Mouse (Mus musculus): ENCODE data around the gene Hpse2.

Hpse2 gene

DNA sequence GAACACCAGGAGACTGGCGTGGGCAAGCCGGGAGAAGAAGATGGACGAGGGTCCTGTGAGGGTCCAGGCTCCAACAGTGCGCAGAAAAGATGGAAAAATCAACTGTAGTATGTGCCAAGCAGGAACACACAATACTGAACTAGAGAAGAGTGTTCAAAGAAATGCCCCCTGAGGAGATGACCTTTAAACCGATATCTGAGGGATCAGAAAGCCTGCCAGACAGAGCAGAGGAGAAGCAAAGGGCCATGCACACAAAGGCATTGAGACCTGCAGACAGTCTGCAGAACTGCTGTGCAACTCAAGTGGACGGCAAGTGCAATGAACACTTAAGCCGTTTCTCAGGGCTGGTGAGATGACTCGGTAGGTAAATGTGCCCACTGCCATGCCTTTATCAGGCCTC is 620.8 kb downstream of the Hpse2 start:
- no peak for DNase-seq

DNA sequence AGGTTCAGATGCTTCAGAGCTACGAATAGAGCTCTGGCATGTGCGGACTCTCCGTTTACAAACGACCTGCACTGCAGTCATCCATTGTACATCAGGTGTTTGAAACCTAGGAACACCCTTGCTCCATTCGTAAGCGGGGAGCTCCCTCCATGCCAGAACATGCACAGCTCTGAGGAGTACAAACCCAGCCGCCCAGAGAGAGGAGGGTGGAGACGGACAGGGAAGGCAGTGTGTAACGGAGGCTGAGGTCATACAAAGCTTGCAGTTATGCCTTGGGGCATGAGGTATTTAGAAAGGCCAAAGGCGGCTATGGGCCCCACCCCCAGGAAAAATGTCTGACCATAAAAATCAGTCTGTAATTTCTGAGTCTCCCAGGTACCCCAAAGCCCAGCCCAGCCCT is 623.8 kb downstream of the Hpse2 start:
- DNase-seq = no peak

DNA sequence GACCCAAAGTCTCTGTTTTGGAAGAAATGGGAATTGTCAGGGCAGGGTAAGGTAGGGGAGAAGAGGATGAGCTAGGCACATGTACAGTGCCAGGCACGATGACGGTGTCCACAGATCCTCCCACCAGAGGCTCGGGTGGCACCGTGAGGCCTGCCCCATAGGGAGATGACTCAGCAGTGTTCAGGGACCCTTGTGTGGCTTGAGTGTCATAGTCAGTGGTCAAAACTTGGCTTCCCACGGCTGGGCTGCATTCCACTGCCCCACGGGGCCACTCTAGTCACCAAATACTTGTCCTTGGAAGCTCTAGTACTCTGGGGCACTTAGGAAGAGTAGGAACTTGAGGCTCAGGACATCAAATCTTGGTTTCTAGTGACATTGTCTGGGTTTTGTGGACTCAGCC is 631.5 kb downstream of the Hpse2 start:
- no peak for DNase-seq

DNA sequence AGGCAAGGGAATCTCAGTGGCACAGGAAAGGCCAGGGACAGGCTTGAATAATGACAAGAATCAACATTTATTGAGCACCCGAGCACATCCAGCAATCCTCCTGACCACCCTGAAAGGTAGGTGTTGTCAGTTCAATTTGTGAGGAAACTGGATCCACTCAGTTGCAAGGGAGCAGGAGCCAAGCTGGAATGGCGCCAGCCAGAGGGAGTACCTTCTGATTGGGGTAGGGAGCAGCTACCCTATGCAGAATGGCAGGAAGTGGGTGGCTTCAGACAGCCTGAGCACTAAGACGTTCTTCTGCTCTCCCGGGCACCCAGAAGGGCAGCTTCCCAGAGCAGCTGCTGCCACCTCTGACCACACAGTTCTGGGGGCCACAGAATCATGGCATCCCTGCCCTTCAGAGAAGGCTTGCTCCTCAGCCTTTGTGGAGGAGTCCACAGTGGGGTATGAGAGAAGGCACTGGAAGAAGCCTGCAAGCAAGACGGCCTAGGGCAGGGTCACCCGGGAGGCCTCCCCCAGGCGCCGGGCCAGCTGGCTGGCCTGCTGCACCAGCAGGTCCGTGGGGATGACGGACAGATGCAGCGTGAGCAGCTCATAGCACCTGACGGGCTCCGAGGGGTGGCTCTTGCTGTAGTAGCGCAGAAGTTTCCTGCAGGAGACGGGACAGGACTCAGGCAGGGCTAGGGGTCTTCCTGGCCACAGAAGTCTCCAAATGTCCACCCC is 632.8 kb downstream of the Hpse2 start:
- peak; percentile 49 for DNase-seq

DNA sequence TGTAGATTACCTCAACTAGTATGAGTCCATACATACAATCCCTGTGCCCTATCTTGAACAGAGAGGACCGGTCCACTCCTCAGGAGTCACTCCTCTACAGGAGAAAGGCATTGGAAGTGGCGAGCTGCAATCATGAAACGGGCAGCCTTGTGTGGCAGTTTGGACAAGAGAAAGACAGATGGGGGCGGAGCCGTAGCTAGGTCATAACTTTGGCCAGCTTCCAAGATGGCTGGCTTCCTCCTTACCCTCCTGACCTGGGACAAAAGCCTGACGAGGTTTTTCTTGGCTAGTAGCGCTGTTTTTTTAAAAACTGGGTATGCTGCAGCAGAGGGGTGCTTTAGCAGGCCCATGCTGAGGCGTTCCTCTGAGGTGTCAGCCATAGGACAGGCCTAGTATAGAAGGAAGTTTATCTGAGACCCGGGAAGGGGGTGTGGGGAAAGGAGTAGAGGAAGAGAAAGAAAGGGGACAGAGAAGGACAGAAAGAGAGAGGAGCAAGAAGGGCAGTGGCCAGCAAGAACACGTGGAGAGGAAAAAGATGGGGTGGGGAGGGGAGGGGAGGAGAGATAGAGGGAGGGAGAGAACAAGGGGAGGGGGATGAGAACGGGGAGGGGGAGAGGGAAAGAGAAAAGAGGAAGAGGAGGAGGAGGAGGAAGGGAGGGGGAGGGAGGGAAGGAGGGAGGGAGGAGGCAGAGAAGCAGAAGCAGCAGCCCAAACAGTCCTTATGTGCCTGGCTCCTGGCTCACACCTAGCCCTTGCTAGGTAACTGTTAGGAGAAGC is 634.8 kb downstream of the Hpse2 start:
- peak; percentile 93 for DNase-seq

DNA sequence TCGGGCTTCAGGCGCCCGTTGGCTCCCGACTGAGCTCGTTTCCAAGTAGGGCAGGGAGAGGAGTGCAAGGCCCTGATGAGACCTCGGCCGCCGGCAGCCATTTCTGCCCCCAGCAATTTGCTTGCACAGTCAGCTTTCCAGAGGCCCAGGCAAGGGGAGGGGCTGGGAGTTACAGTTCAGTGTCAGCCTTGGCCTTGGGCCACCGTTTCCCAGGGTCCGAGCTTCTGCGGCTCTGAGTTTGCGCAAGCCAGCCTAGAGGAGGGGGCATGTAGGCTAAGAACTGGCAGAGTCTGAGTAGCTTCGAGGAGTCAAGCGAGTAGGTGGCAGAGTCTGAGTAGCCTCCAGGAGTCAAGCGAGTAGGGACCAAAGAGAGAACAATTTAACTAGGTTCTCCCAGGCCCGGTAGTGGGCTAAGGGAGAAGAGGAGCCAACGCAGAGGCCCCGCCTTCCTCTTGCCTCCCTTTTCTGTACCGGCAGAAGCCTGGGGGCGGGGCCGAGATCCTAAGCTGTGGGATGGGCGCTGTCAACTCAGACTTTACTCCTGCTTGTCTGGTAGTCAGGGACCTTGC is 635.7 kb downstream of the Hpse2 start, which contains the start of gene Pyroxd2:
Gene Pyroxd2 (minus strand): TSS at position 413 of the 569 bp plus-strand sequence.
- peak; percentile 93 for DNase-seq

DNA sequence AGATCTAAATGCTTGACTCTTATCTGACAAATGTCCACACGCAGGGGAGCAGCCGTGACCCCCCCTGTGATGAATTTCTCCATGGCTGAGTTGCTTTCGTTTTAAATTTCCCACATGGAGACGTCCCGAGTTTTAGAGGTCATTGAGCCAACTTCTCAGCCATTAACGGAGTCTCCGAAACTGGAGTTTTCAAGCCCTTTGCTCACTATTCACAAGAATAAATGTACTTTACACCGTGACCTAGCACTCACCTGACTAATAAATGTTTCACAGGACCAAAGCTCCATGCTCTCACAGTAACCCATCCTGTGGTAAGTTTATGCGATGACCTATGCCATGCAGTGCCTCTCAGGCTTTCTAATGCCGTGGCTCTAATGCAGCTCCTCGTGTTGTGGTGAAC is 638.0 kb downstream of the Hpse2 start:
- no peak for DNase-seq

DNA sequence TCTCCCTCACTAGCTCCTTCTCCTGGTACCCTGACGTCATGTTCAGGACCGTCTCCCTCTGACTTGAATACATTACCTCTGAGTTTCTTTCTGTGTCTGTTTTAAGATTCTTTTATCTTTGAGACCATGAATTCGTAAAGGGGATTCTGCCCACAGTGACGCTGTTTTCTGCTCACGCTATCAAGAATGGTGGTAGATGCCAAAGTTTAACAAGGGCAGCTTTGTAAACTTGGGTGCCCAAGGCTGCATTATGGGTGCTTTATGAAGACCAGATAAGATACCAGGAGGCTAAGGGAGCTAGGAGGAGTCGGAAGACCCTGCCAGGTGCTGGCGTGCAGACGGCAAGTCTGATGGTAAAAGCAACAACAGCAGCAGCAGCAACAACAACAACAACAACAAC is 641.5 kb downstream of the Hpse2 start:
- no peak for DNase-seq

DNA sequence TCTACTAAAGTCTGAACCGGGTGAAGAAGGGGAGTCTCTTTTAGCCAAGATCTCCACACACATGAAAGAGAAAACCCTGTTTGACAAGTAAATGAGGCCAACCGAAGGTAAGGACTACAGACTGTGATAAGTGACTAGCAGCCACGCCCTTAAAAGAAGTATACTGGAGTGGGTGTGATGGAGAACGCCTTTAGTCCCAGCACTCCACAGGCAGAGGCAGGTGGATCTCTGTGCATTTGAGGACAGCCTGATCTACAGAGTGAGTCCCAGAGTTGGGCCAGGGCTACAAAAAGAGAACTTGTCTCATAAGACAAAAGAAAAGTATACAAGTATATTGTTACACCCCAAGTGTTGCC is 642.3 kb downstream of the Hpse2 start:
- no peak for DNase-seq

DNA sequence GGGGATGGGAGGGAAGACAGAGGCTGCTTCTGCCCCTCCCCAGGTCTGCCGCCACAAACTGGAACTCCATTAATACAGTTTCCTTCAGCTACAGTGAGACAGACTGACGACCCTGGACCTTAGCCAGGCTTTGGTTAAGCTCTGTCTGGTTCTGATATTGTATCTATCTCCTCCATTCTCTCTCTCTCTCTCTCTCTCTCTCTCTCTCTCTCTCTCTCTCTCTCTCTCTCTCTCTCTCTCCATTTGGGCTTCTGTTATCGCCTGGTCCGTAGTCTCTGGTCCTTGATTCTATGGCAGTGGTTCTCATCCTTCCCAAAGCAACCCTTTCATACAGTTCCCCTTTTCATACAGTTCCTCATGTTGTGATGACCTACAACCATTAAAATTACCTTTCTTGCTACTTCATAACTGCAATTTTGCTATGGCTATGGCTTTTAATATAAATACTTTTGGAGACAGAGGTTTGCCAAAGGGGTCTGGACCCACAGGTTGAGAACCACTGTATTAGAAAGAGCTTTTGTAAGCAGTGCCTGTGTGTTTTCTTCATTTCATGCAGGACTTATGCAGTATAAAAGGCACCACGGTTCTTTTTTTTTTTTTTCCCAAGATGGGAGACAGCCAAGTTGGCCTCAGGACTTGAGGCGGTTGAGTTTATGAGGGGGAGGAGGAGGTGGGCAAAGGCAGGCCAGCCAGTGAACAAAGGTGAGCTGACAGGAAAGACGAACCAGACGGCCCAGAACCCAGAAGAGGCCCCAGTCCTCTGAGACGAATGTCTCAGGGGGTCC is 642.9 kb downstream of the Hpse2 start:
- no peak for DNase-seq

DNA sequence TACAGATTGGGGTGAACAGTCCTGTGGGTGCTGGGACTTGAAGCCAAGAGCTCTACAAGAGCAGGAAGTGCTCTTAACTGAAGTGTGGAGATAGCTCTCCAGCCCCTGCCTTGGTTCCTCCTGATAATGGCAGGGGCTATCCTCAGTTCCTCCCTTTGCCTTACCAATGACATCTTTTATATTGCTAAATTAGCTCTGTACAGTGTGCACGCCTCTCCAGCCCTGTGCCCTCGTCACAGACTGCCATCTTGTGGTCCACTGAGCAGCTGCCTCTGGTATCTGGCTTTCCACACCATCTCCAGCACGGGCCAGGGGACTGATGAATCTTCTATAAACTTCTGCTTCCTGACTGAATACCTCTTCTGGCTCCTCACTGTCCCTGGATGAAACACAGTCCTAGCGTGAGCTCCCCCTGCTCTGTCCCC is 644.0 kb downstream of the Hpse2 start:
- DNase-seq = peak; percentile 81

DNA sequence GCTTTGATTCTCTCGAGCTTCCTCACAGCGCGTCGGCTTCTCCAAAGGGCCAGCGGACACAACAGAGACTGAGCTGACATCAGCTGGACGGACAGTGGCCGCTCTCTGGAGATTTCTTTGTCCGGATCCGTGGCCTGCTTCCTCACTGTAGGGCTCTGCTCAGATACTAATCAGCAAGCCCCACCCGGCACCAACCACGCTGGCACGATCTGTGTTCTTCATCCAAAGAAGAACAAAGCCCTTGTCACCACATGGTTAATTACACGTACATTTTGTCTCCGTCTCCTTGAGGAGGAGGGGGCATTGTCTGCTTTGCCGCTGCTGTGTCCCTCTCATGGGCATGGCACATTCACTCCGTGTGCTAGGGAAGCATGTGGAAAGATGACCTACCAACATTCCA is 644.9 kb downstream of the Hpse2 start:
- DNase-seq = no peak

DNA sequence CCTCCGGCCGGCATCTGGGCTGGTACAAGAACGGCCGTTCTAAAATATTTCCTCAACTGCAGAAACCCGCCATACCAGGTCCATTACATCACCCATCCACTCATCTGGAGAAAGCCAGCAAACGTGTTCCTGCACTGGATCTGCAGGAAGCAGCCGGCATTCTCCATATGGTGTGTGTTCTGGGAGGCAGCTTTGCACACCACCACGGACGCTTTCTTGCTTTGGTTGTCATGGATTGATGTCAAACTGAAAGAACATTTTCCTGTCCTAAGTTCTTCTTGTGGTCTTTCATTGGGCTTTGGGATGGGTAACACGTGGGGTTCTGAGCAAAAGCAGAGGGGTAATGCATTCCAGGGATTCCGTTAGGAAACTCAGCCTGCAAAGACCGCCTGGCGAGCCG is 646.3 kb downstream of the Hpse2 start:
- DNase-seq = peak; percentile 24

DNA sequence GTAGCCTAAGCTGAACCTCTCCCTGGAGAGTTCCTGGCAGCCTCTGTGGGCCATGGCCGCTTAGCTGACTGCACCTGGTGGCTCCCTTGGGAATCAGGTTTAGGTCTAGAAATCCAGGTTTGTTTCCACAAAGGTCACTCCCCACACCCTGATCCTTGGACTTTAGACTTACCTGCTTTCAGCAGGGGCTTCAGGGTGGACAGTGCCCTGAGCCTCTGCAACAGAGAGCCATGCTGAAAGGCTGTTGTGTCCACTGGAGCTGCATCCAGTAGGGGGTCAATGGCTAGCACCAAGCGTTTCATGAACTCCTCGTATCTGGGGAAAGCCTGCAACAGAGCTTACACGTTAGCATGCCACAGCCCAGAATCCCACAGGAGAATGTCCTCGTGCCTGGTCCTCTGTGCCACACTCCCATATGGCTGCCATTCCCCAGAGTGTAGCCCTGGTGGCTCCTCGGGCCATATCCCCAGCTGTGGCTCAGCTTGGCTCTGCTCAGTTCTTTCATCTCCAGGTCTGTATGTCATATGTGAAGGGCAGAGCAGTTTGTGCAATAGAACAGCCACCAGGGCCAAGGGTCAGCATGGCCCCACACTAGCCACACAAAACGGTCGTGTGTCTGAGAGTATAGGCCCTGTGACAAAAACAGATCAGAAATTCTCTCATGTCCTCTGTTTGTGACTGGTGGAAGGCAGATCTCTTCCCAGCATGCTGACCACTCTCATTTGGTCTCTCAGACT is 647.8 kb downstream of the Hpse2 start:
- no peak for DNase-seq

DNA sequence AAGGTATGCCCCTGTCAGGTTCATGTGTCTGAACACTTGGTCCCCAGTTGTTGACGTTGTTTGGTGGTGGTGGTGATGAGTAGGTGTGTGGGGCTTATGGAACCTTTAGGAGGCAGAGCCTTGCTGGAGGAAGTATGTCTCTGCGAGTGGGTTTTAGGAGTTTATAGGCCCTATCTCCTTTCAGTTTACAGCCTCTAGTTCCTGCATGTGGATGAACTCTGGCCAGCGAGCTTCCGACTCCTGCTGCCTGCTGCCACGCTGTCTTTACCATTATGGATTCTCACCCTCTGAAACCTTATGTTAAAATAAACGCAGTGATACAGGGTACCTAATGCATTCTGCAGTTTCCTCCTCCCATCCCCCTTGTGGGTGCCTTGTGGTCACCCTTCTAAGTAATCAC is 648.4 kb downstream of the Hpse2 start:
- DNase-seq = no peak

DNA sequence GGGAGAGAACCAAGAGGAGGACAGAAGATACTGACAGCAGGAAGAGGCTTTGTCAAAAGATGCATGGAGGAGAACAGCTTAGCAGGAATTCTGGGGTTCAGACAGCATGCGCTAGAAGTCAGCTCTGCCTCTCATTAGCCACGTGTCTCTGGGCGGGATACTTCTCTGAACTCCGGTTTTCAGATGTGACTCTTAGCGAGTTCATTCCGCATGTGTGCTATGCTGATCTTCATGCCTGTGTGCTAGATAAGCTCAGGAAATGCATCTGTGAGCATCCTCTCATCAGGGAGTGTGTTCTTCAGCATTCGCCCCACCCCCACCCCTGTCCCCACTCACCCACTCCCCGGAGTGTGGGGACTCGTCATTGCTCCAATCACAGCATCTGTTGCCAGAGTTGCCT is 650.4 kb downstream of the Hpse2 start:
- no peak for DNase-seq

Data from lung, postnatal 10 days (tissue).